Mouse (Mus musculus) heart, embryonic 11.5 days (tissue): ENCODE results near the gene Nlgn3. TPM values are rescaled to one million over a fixed set of nuclear protein-coding genes. Genes with fewer than 3 reads are reported as not detected.

Experiments
- ATAC-seq: fragments of 200-750 bp; cut with Nextera tagmentation; replicated peaks from 2 replicates; pipeline ENCODE4 v1.8.0; 2017; ENCODE audit warnings: moderate library complexity; ENCODE audit not compliant: insufficient number of reproducible peaks, low FRiP score, low TSS enrichment
- H3K27ac ChIP-seq: fragments of 300-500 bp; sonication (generic); 2 replicates; pipeline ENCODE4 v1.5.1; 2014; ENCODE audit warnings: mild to moderate bottlenecking, low read depth, low read length
- H3K27me3 ChIP-seq: fragments of 300-500 bp; sonication (generic); 2 replicates; pipeline ENCODE4 v1.6.1; 2014; ENCODE audit warnings: mild to moderate bottlenecking, low read length, mixed read lengths; ENCODE audit not compliant: control insufficient read depth, insufficient read depth
- H3K36me3 ChIP-seq: fragments of 300-500 bp; sonication (generic); 2 replicates; pipeline ENCODE4 v1.6.1; 2014; ENCODE audit warnings: mild to moderate bottlenecking, low read length, moderate library complexity, mixed read lengths; ENCODE audit not compliant: control insufficient read depth, insufficient read depth
- H3K4me1 ChIP-seq: fragments of 300-500 bp; sonication (generic); 2 replicates; pipeline ENCODE4 v1.6.1; 2014; ENCODE audit warnings: low read length; ENCODE audit not compliant: control insufficient read depth, insufficient read depth
- H3K4me2 ChIP-seq: fragments of 300-500 bp; sonication (generic); 2 replicates; pipeline ENCODE4 v1.6.1; 2014; ENCODE audit warnings: mild to moderate bottlenecking, moderate library complexity
- H3K4me3 ChIP-seq: fragments of 300-500 bp; sonication (generic); 2 replicates; pipeline ENCODE4 v1.5.1; 2014; ENCODE audit warnings: low read depth, low read length
- H3K9ac ChIP-seq: fragments of 300-500 bp; sonication (generic); 2 replicates; pipeline ENCODE4 v1.6.1; 2014; ENCODE audit warnings: mild to moderate bottlenecking, low read depth, low read length, moderate library complexity
- H3K9me3 ChIP-seq: fragments of 300-500 bp; sonication (generic); replicated peaks from 2 replicates; pipeline ENCODE4 v1.6.1; 2016; ENCODE audit warnings: low read length; ENCODE audit not compliant: control insufficient read depth
- WGBS: fragments of 180-500 bp; shearing (Covaris S2); extraction: QIAGEN DNeasy Blood & Tissue Kit; methylation state at CpG from one replicate; pipeline ENCODE4 v1.1.7; 2014; ENCODE audit not compliant: insufficient replicate concordance; 5-methylcytosine and 5-hydroxymethylcytosine counted together
- polyA plus RNA-seq: library from polyadenylated mRNA; unstranded; fragments of >200 nt; fragmentation: Nextera tagmentation; extraction: Ambion mirVana; gene quantifications from 2 replicates; pipeline ENCODE4 v1.2.1, GENCODE M21; 2014

Gene Nlgn3
- polyA plus RNA-seq, 1 experiment from 2014 or later = 3.6 TPM

DNA sequence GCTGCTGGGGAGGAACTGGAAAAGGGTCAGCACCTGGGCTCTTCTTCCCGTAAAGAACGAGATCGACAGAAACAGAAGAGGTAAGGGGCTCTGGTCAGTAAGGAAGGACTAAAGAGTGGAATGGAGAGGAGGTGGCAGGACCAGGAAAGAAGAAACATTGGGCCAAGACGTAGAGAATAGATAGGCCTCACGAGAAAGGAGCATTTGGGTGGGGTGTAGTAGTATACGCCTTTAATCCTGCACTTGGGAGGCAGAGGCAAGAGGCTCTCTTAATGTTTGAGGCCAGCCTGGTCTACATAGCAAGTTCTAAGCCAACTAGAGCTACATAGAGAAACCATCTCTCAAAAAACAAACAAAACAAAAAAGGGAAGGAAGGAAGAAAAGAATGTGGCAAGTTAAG lies 10.5 kb upstream of the Nlgn3 start:
- H3K9ac ChIP-seq = no peak overlapping the region
- no peak for ATAC-seq

DNA sequence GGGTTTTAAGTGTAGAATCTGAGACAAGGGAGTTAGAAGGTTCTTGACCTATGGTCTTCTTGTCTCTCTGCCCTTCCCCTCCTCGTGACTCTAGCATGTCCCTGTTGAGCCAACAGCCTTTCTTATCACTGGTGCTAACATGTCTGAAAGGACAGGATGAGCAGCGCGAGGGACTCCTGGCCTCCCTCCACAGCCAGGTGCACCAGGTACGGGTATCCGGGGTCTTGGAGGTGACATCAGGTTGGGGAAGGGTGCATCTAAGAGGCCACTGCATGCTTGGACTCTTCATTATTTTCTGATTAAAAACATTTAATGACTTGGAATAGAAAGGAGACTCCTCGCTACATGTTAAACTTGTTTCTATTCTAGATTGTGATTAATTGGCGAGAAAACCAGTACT lies 9.9 kb upstream of the Nlgn3 start:
- Histone ChIP-seq H3K4me2 (no peak overlapping the region), H3K4me1 (peaks cover 3% of the 10 kb centered on the region; the same call in 1 of the 2 replicates), H3K27me3 (no peaks in the 10 kb centered on the region), H3K9ac (no peak overlapping the region), H3K36me3 (peaks cover 3% of the 10 kb centered on the region), H3K9me3 (no peaks in the 10 kb centered on the region), H3K27ac (no peak overlapping the region), H3K4me3 (no peak overlapping the region)
- no peak for ATAC-seq
- WGBS = 83% methylated on average over 7 of the region's 7 CpGs

More for the DNA sequence above, 10.5 kb upstream of the Nlgn3 start:
- peaks cover 3% of the 10 kb centered on the region; the same call in 1 of the 2 replicates for H3K4me1 ChIP-seq
- no peaks in the 10 kb centered on the region for H3K27me3 ChIP-seq
- H3K36me3 ChIP-seq = peaks cover 4% of the 10 kb centered on the region
- whole genome bisulfite sequencing = 85% methylated on average over 6 of the region's 6 CpGs
- H3K9me3 ChIP-seq = no peaks in the 10 kb centered on the region
- no peak overlapping the region for H3K4me3 ChIP-seq
- no peak overlapping the region for H3K4me2 ChIP-seq
- peak overlapping the region; percentile 73; the same call in 1 of the 2 replicates for H3K27ac ChIP-seq

DNA sequence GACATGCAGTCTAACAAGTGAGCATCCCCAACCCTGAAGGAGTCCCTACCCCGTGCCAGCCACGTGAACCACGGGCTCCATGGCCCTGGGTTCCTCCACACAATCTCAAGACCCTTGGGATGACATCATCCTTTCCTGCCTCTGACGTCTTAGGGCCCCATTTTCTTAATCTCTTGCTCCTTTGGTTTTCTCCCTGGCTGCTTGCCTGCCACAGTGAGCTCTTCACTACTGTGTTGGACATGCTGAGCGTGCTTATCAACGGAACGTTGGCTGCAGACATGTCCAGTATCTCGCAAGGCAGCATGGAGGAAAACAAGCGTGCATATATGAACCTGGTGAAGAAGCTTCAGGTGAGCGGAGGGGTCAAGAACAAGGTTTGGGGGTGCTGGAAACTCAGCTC lies 8.9 kb upstream of the Nlgn3 start:
- no peak overlapping the region for H3K27ac ChIP-seq
- peaks cover 3% of the 10 kb centered on the region for H3K36me3 ChIP-seq
- WGBS = 75% methylated on average over 10 of the region's 10 CpGs

DNA sequence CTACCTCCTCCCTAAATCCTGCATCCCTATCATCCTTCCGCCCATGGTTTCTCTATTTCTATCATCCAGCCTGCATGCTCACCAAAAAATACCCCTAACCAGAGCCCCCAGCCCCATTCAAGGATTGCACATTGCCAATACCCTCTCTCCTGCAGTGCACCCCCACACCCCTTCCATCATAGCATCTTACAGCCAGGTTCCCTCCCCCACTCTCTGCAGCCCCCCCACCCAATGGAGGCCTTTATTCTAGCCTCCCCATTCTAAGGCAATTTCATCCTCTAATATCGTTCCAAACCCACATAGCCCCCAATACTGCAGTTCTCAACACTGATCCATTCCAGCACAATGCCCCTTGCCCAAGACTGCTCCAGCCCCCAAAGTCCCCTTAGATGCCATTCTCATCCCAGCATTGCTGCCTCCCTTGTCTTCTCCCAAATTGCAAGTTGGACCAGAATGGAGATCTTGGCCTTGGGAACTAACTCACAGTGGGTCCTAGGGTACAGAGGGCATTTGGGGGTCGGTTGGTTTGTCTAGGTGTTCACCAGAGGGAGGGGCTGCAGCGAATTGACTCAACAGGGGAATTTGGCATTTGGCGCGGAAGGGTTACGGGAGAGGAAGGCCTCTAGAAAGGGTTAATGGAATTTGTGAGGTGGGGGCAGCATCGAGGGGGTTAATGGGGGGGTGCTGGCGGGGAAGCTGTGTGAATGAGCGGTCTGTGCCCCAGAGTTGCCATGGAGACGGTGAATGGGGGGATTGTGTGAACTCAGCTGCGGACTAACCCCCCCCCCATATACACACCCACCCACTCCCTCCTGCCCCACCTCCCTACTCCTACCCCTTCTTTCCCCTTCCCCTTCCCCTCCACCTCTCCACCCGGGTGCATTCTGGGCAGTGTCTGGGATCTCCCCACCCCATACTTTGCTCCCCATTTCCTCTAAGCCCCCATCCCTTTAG lies 782 bp downstream of the Nlgn3 start:
- Histone ChIP-seq H3K9ac (peak overlapping the region; percentile 10; the same call in 1 of the 2 replicates), H3K4me2 (peak overlapping the region; percentile 63), H3K36me3 (no peaks in the 10 kb centered on the region; the same call in 1 of the 2 replicates), H3K4me1 (peaks cover 2% of the 10 kb centered on the region; the same call in 1 of the 2 replicates), H3K27ac (no peak overlapping the region), H3K9me3 (no peaks in the 10 kb centered on the region), H3K27me3 (peaks cover 9% of the 10 kb centered on the region), H3K4me3 (peak overlapping the region; percentile 33)
- no peak; the same call in 1 of the 2 replicates for ATAC-seq
- WGBS = 24% methylated on average over 12 of the region's 13 CpGs

More for the DNA sequence above, 8.9 kb upstream of the Nlgn3 start:
- H3K4me1 ChIP-seq = peaks cover 3% of the 10 kb centered on the region; the same call in 1 of the 2 replicates
- H3K9ac ChIP-seq = no peak overlapping the region
- H3K9me3 ChIP-seq = no peaks in the 10 kb centered on the region
- no peak overlapping the region for H3K4me2 ChIP-seq
- H3K27me3 ChIP-seq = no peaks in the 10 kb centered on the region
- ATAC-seq = 0 out of 2 replicates have a peak, but pooled peaks have one; percentile 47
- no peak overlapping the region for H3K4me3 ChIP-seq

DNA sequence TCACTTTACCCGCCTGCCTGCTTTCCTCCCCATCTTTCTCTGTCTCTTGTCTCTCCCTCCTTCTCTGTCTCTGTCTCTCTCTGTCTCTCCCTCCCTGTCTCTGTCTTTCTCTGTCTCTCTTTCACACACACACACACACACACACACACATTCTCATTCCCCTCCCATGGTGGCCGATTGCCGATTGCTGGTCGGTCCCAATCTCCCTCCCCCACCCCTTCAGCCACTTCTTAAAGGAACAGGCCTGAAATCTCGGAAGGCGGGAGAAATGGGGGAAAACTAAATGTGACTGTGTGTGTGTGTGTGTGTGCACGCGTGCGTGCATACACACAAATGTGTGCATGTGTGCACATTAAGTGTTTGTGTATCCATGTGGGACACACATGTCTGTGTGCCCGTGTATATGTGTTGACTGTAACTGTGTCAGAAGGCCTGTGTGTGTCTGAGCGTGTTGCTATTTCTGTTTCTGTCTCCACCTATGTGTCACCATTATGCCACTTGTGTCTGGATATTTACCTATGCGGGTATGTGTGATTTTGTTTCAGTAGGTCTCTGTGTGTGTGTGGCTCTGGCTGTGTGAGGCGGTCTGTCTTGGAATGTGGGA lies 1.6 kb downstream of the Nlgn3 start:
- Histone ChIP-seq H3K4me1 (peaks cover 2% of the 10 kb centered on the region; the same call in 1 of the 2 replicates), H3K4me2 (peak overlapping the region; percentile 63), H3K9ac (peak overlapping the region; percentile 10; the same call in 1 of the 2 replicates), H3K27ac (no peak overlapping the region), H3K27me3 (peaks cover 12% of the 10 kb centered on the region), H3K4me3 (peak overlapping the region; percentile 33), H3K36me3 (no peaks in the 10 kb centered on the region; the same call in 1 of the 2 replicates), H3K9me3 (no peaks in the 10 kb centered on the region)
- 31% methylated on average over 13 of the region's 13 CpGs for WGBS
- ATAC-seq = no peak

DNA sequence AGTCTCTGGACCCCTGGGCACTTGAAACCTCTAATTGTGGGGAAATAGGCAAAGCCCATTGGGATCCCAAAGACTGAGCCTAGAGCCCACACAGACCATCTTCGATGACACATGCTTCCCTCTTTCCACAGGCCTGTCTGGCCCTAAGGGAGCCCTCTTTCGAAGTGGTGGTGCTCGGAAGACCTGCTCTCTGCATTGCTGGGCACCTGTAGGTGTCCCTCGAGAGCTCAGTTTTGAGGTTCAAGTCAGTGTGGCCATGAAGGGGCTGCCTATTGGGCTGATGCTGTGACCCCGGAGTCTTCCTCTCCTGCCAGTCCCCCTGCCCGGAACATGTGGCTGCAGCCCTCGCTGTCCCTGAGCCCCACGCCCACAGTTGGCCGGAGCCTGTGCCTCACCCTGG lies 2.7 kb downstream of the Nlgn3 start:
- no peak for ATAC-seq
- 79% methylated on average over 9 of the region's 9 CpGs for WGBS
- H3K9me3 ChIP-seq = no peaks in the 10 kb centered on the region
- peaks cover 2% of the 10 kb centered on the region; the same call in 1 of the 2 replicates for H3K4me1 ChIP-seq
- no peak overlapping the region for H3K4me3 ChIP-seq
- H3K4me2 ChIP-seq = no peak overlapping the region
- H3K36me3 ChIP-seq = no peaks in the 10 kb centered on the region
- peaks cover 12% of the 10 kb centered on the region for H3K27me3 ChIP-seq
- H3K9ac ChIP-seq = no peak overlapping the region
- no peak overlapping the region for H3K27ac ChIP-seq

DNA sequence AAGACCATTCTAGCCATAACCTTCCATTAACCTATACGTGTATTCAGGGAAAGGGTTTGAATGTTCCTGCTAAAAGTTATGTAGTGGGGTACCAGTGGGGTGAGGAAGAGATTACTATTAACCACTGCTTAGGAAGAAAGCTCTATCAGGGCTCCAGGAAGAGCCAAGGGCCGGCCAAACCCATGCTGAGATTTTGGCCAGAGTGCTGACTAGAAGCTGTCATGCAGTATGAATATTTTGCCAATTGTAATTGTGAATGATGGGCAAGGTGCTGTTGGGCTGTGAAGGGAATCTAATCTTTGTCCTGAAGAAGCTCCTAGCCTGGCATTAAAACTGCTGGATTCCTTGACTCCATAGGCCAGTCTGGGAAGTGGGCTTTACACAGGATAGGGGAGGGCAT lies 5.7 kb downstream of the Nlgn3 start:
- no peaks in the 10 kb centered on the region for H3K36me3 ChIP-seq
- H3K4me2 ChIP-seq = no peak overlapping the region
- no peak for ATAC-seq
- H3K4me3 ChIP-seq = no peak overlapping the region
- no peaks in the 10 kb centered on the region for H3K9me3 ChIP-seq
- H3K27me3 ChIP-seq = peaks cover 10% of the 10 kb centered on the region
- no peak overlapping the region for H3K9ac ChIP-seq
- H3K4me1 ChIP-seq = peaks cover 2% of the 10 kb centered on the region; the same call in 1 of the 2 replicates
- 45% methylated on average over 2 of the region's 2 CpGs for WGBS
- H3K27ac ChIP-seq = no peak overlapping the region

DNA sequence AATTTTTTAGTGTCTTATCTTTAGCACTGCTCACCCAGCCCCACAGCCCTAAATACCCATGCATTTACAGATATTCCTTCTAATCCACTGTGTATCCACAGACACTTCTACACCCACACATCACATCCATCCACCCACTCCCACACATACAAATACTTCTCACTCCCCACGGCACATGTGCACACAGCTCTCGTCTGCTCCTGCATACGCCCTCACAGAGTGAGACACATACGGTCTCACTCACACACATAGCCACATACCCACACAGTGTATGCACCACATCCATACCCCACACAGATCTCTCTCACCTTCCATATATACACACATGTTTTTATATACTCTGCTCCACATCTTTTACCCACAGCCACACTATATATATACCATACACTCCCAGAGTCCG lies 10.3 kb downstream of the Nlgn3 start:
- H3K9ac ChIP-seq = no peak overlapping the region
- no peak for ATAC-seq

More for the DNA sequence above, 10.3 kb downstream of the Nlgn3 start:
- H3K4me1 ChIP-seq = no peaks in the 10 kb centered on the region
- H3K9me3 ChIP-seq = no peaks in the 10 kb centered on the region
- no peak overlapping the region for H3K27ac ChIP-seq
- H3K27me3 ChIP-seq = peaks cover 13% of the 10 kb centered on the region
- no peak overlapping the region for H3K4me3 ChIP-seq
- no peaks in the 10 kb centered on the region for H3K36me3 ChIP-seq
- H3K4me2 ChIP-seq = no peak overlapping the region
- WGBS = 84% methylated on average over 5 of the region's 5 CpGs
